Mouse (Mus musculus) lung, postnatal 4 days (tissue): Measurements from ENCODE around the gene Gramd1c.

Experiments used
- DNase-seq, 2 experiments: peaks; one replicate each; pipeline ENCODE4 v3.0.0; 2021

Gramd1c gene

GRCm38 (mm10) chr16:43945869-43946268 is 117.3 kb downstream of the Gramd1c start:
- DNase-seq, result no peak

GRCm38 (mm10) chr16:43945351-43945750 is 117.8 kb downstream of the Gramd1c start:
- DNase-seq, result no peak

DNA sequence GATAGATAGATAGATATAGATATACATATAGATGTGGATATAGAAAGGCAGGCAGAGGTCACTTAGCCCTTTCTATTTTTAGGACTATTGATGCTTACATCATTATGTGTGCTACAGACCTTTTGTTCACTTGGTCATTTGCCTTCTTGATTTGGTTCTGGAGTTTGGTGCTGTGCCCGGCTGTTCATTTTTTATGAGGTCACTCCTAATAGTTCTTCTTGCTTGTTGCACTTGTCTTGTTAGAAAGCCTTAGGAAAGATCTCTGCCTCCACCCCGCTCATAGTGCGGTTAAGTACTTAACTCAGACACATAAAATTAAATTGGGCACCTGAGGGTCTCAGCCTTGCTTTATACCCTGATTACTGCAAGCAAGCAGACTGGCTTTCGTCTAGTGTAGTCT is 122.3 kb downstream of the Gramd1c start:
- DNase-seq, result no peak

DNA sequence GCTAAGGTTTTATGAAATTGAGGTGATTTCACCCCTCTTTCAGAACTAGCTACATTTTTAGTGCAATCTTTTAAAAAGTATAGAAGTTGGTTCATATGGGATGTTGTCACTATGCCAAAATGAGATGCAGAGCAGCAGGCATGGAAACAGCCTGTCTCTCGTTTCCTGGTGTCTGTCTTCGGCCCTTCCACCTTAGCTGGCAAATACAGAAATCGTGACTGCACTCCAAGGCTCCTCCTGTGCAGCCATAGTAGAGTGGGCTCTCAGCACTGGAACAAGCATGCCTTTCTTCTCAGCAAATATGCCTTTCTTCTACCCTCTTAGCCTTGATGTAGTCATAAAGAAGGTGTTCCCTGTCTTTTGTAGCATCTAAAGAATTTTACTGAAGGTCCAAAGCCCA is 127.3 kb downstream of the Gramd1c start:
- DNase-seq, result no peak

DNA sequence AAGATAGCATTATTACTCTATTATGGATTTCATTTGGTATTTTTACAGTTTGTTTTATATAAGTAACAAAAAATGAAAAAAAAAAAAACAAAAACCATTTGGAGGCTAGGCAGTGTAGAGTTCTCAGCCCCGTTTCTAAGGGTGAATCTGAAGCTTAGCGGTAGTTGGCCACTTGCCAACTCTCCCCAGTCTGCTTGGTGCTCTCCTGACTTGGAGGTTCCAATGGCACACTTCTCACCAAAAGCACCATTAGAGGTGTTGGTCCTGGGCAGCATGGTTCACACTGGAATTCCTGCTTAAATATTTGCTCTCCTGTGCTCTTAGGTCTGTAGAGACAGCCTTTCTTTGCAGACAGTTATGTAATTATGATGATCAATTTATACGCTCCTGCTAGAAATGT is 127.8 kb downstream of the Gramd1c start:
- no peak for DNase-seq

GRCm38 (mm10) chr16:43934856-43935255 is 128.3 kb downstream of the Gramd1c start:
- no peak for DNase-seq

DNA sequence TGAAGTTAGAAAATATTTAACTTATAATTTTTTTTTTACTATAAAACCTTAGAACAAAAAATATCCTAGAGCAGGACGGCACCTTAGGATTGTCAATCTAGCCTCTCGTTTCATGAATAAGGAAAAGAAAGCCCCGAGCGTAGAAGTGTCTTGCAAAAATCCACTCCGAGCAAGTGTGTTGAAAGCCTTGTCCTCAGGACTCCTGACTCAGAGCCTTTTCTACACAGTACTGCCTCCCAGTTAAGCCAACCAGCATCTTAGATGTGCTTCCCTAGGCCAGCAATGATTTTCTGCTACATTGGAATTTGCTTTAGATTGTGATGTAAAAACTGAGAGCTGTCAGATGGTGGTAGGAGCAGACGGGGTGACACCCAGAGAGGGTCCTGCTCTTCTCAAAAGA is 130.1 kb downstream of the Gramd1c start:
- no peak for DNase-seq

GRCm38 (mm10) chr16:43932319-43932718 is 130.8 kb downstream of the Gramd1c start:
- DNase-seq, result no peak

DNA sequence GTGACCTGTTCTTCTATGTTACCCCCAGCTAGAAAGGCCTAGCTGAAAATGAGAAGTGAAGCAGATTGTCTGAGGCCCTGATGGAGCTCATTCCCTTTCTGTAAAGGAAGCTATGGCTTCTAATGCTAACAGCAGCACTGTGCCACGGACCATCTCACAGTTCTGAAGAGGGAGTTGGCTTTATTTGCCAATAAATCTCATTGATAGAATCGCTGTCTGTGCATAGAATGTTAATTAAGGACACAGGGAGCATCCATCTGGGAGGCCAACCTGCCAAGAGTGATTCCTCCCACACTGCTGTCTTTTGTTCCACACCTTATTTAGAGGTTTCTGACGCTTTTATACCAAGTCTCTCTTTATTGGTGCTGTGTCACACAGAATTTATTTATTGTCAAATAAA is 131.6 kb downstream of the Gramd1c start:
- no peak for DNase-seq

- no peak for DNase-seq
Observed at GRCm38 (mm10) chr16:43930577-43930976, 132.6 kb downstream of the Gramd1c start.
